Mouse (Mus musculus) kidney, adult 2 months (tissue): ENCODE measurements around the gene Tomm20.

Experiments
- CTCF ChIP-seq: fragments of 200-500 bp; conservative IDR thresholded peaks from 2 replicates; pipeline ENCODE4 v1.5.1; 2011; ENCODE audit warnings: low read depth, mild to moderate bottlenecking, control low read depth, low read length, moderate library complexity, mixed read lengths; ENCODE audit not compliant: insufficient read depth, insufficient read length
- POLR2A ChIP-seq: fragments of 200-500 bp; IDR thresholded peaks from one replicate; pipeline ENCODE4 v1.6.1; 2011; ENCODE audit warnings: low read depth, low read length, control low read depth

GRCm38 (mm10) chr8:126989363-126990153 lies 43.9 kb upstream of the Tomm20 start:
- TF ChIP-seq CTCF (no peak), POLR2A (no peak)
